Comparison of ENCODE assay signal across 7 mouse cellular contexts in the genomic region with DNA sequence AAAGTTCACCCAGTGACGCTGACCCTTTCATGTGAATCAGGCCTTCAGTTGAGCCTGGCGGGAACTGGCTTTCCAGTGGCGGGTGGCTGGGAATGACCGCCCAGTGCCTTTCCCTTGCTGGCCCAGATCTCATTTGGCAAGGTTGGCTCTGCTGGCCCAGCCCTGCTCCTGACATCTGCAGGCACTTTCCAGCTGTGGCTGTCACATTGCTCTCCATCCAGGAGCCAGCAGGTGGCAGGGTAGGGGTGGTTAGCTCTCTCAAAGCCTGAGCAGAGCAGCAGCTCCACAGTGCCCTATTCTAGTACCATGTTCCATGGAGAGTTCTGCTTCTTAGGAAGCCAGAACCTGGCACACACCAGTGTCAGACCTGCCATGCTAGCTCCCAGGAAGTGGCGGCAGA. TPM values are rescaled to one million over a fixed set of nuclear protein-coding genes. Genes with fewer than 3 reads are reported as not detected.
A peak's percentile ranks its signal among the peaks of the same experiment; 100 is the strongest.
DNase-seq lines count a peak whose midpoint lies in the region; ATAC-seq and TF ChIP-seq lines count a peak whose summit lies in the region.

No protein-coding gene starts in this region.

- H3K9ac ChIP-seq in hindbrain, postnatal 0 days (replicated peaks; ENCODE audit: low read length) = no peak overlapping the region

- H3K4me2 ChIP-seq in hindbrain, postnatal 0 days (ENCODE audit: low read depth, low read length) = peak overlapping the region; percentile 92; the same call in 1 of the 2 replicates

- H3K9me3 ChIP-seq in hindbrain, postnatal 0 days (ENCODE audit: low read length) = no peaks in the 10 kb centered on the region
- H3K9me3 ChIP-seq in megakaryocyte, embryonic 14.5 days = no peaks in the 10 kb centered on the region

- no peaks in the 10 kb centered on the region for H3K36me3 ChIP-seq in hindbrain, postnatal 0 days (ENCODE audit: insufficient read depth, low read length)
- peaks cover 26% of the 10 kb centered on the region for H3K36me3 ChIP-seq in megakaryocyte, embryonic 14.5 days (replicated peaks; ENCODE audit: low read length)

- no peaks in the 10 kb centered on the region for H3K27me3 ChIP-seq in hindbrain, postnatal 0 days (ENCODE audit: insufficient read depth, low read length)
- no peaks in the 10 kb centered on the region for H3K27me3 ChIP-seq in megakaryocyte, embryonic 14.5 days (replicated peaks)

- TF ChIP-seq CTCF in hindbrain, postnatal 0 days (IDR thresholded peaks at IDR 0.05; ENCODE audit: low read depth) = peak; percentile 69

- ATAC-seq in hindbrain, postnatal 0 days = peak; percentile 48; the same call in 1 of the 2 replicates

- intact Hi-C loops in left cerebral cortex, postnatal 14 days (cut with DNase I) = no loop called here

- WGBS in hindbrain, postnatal 0 days = 35% methylated on average over 5 of the region's 5 CpGs

- peak; percentile 76 for DNase-seq in T-cell, adult 2 months (ENCODE audit: low spot score)
- peak; percentile 41 to 46 for DNase-seq in cerebellum, postnatal 36 days
- DNase-seq in gastrocnemius, postnatal 10 days = peak; percentile 78
- peak; percentile 73 for DNase-seq in hindbrain, postnatal 0 days (ENCODE audit: low spot score)
- peak; percentile 61 to 69 for DNase-seq in left cerebral cortex, postnatal 14 days (ENCODE audit: low spot score in 2 of 2)
- DNase-seq in right cerebral cortex, postnatal 4 days = peak; percentile 46

- H3K27ac ChIP-seq in hindbrain, postnatal 0 days = peak overlapping the region; percentile 27; the same call in 1 of the 2 replicates

- no peak overlapping the region for H3K4me3 ChIP-seq in hindbrain, postnatal 0 days (ENCODE audit: low read length)
- peak overlapping the region; percentile 99 for H3K4me3 ChIP-seq in megakaryocyte, embryonic 14.5 days (replicated peaks)

- peaks cover 28% of the 10 kb centered on the region for H3K4me1 ChIP-seq in hindbrain, postnatal 0 days (ENCODE audit: insufficient read depth, low read length)
- peaks cover 84% of the 10 kb centered on the region for H3K4me1 ChIP-seq in megakaryocyte, embryonic 14.5 days

RNA-seq across cellular contexts. Expression of gene Dot1l, which starts 2.7 kb away (rescaled TPM):
- 10 to 100 TPM; 25.9 to 46.0 TPM for total RNA-seq in gastrocnemius, postnatal 10 days (2021)
- total RNA-seq in hindbrain, postnatal 0 days (2014; rRNA removed) = 27.2 and 27.7 TPM in 2 replicates
- 10.3 and 12.6 TPM in 2 replicates for polyA plus RNA-seq in hindbrain, postnatal 0 days (2015; fragmentation: Nextera tagmentation; extraction: Ambion mirVana)
- total RNA-seq in left cerebral cortex, postnatal 14 days (2021) = 10 to 100 TPM; 59.1 to 66.7 TPM
- polyA plus RNA-seq in megakaryocyte, embryonic 14.5 days (2012; ENCODE audit: insufficient read depth, low replicate concordance) = 35.3 and 88.7 TPM in 2 replicates

RNA-seq across cellular contexts. Expression of gene Ap3d1, which starts 15.7 kb away (rescaled TPM):
- total RNA-seq in gastrocnemius, postnatal 10 days (2021) = 10 to 100 TPM; 27.7 to 37.1 TPM
- total RNA-seq in hindbrain, postnatal 0 days (2014; rRNA removed) = 195 and 201 TPM in 2 replicates
- polyA plus RNA-seq in hindbrain, postnatal 0 days (2015; fragmentation: Nextera tagmentation; extraction: Ambion mirVana) = 99.2 and 99.7 TPM in 2 replicates
- total RNA-seq in left cerebral cortex, postnatal 14 days (2021) = 100 to 1,000 TPM; 143 to 147 TPM
- 10.9 and 24.8 TPM in 2 replicates for polyA plus RNA-seq in megakaryocyte, embryonic 14.5 days (2012; ENCODE audit: insufficient read depth, low replicate concordance)

RNA-seq across cellular contexts. Expression of gene Sf3a2, which starts 40.3 kb away (rescaled TPM):
- 10 to 100 TPM; 31.6 to 41.3 TPM for total RNA-seq in gastrocnemius, postnatal 10 days (2021)
- total RNA-seq in hindbrain, postnatal 0 days (2014; rRNA removed) = 14.2 and 22.0 TPM in 2 replicates
- 48.7 and 53.2 TPM in 2 replicates for polyA plus RNA-seq in hindbrain, postnatal 0 days (2015; fragmentation: Nextera tagmentation; extraction: Ambion mirVana)
- 10 to 100 TPM; 42.7 to 43.6 TPM for total RNA-seq in left cerebral cortex, postnatal 14 days (2021)
- 413 and 1,110 TPM in 2 replicates for polyA plus RNA-seq in megakaryocyte, embryonic 14.5 days (2012; ENCODE audit: insufficient read depth, low replicate concordance)

RNA-seq across cellular contexts. Expression of gene Plekhj1, which starts 40.7 kb away (rescaled TPM):
- 10 to 100 TPM; 26.8 to 30.9 TPM for total RNA-seq in gastrocnemius, postnatal 10 days (2021)
- total RNA-seq in hindbrain, postnatal 0 days (2014; rRNA removed) = 74.4 and 82.3 TPM in 2 replicates
- polyA plus RNA-seq in hindbrain, postnatal 0 days (2015; fragmentation: Nextera tagmentation; extraction: Ambion mirVana) = 99.4 and 103 TPM in 2 replicates
- 10 to 100 TPM; 60.0 to 62.8 TPM for total RNA-seq in left cerebral cortex, postnatal 14 days (2021)
- polyA plus RNA-seq in megakaryocyte, embryonic 14.5 days (2012; ENCODE audit: insufficient read depth, low replicate concordance) = 184 and 251 TPM in 2 replicates

RNA-seq across cellular contexts. Expression of gene Amh, which starts 47.3 kb away (rescaled TPM):
- under 1 TPM; 0.20 to 0.52 TPM for total RNA-seq in gastrocnemius, postnatal 10 days (2021)
- total RNA-seq in hindbrain, postnatal 0 days (2014; rRNA removed) = 0.47 and 2.6 TPM in 2 replicates
- polyA plus RNA-seq in hindbrain, postnatal 0 days (2015; fragmentation: Nextera tagmentation; extraction: Ambion mirVana) = 0.24 TPM in 1 of 2 replicates, not detected in the other
- total RNA-seq in left cerebral cortex, postnatal 14 days (2021) = 1 to 10 TPM; 1.6 to 1.9 TPM
- polyA plus RNA-seq in megakaryocyte, embryonic 14.5 days (2012; ENCODE audit: insufficient read depth, low replicate concordance) = 1.1 and 5.5 TPM in 2 replicates
